Mouse (Mus musculus) T-cell, adult 2 months (primary cell): Measurements from ENCODE around the gene Mark2.

Source experiments
- DNase-seq: peaks from one replicate; pipeline ENCODE4 v3.0.0; 2022; ENCODE audit warnings: low spot score

The Mark2 gene

GRCm38 (mm10) chr19:7334049-7334448 is 7.6 kb downstream of the Mark2 start:
- no peak for DNase-seq

- DNase-seq, result no peak
Measured at GRCm38 (mm10) chr19:7321391-7321790, 20.3 kb downstream of the Mark2 start.

GRCm38 (mm10) chr19:7320181-7320580 is 21.5 kb downstream of the Mark2 start:
- no peak for DNase-seq

- no peak for DNase-seq
Measured at GRCm38 (mm10) chr19:7317716-7318115, 23.9 kb downstream of the Mark2 start.

GRCm38 (mm10) chr19:7316822-7317221 is 24.8 kb downstream of the Mark2 start:
- no peak for DNase-seq

- DNase-seq, result no peak
Measured at GRCm38 (mm10) chr19:7315587-7315984, 26.1 kb downstream of the Mark2 start.

GRCm38 (mm10) chr19:7314976-7315586 is 26.6 kb downstream of the Mark2 start:
- DNase-seq, result peak; percentile 52

GRCm38 (mm10) chr19:7313660-7314059 is 28.0 kb downstream of the Mark2 start:
- DNase-seq, result no peak

- DNase-seq, result no peak
Measured at GRCm38 (mm10) chr19:7311306-7311705, 30.4 kb downstream of the Mark2 start.

- peak; percentile 8 for DNase-seq
Measured at GRCm38 (mm10) chr19:7310704-7311103, 31.0 kb downstream of the Mark2 start.

- no peak for DNase-seq
Measured at GRCm38 (mm10) chr19:7309738-7310330, 31.8 kb downstream of the Mark2 start.

GRCm38 (mm10) chr19:7307995-7308770 is 33.5 kb downstream of the Mark2 start:
- no peak for DNase-seq

GRCm38 (mm10) chr19:7306968-7307367 is 34.7 kb downstream of the Mark2 start:
- no peak for DNase-seq

- DNase-seq, result no peak
Measured at GRCm38 (mm10) chr19:7305380-7306310, 36.0 kb downstream of the Mark2 start.

- no peak for DNase-seq
Measured at GRCm38 (mm10) chr19:7304801-7305200, 36.9 kb downstream of the Mark2 start.

GRCm38 (mm10) chr19:7303796-7304195 is 37.9 kb downstream of the Mark2 start:
- no peak for DNase-seq

- no peak for DNase-seq
Measured at GRCm38 (mm10) chr19:7302493-7302797, 39.2 kb downstream of the Mark2 start.

GRCm38 (mm10) chr19:7301647-7302492 is 39.8 kb downstream of the Mark2 start:
- DNase-seq, result no peak

GRCm38 (mm10) chr19:7300078-7300477 is 41.6 kb downstream of the Mark2 start:
- no peak for DNase-seq

- DNase-seq, result no peak
Measured at GRCm38 (mm10) chr19:7299052-7299451, 42.6 kb downstream of the Mark2 start.

- no peak for DNase-seq
Measured at GRCm38 (mm10) chr19:7295959-7296358, 45.7 kb downstream of the Mark2 start.
